Mouse (Mus musculus): ENCODE results near the gene Tmem159. TPM values are rescaled to one million over a fixed set of nuclear protein-coding genes. Genes with fewer than 3 reads are reported as not detected.

The Tmem159 gene
- total and polyA plus RNA-seq, 2 experiments = 3.0 to 3.2 TPM

DNA sequence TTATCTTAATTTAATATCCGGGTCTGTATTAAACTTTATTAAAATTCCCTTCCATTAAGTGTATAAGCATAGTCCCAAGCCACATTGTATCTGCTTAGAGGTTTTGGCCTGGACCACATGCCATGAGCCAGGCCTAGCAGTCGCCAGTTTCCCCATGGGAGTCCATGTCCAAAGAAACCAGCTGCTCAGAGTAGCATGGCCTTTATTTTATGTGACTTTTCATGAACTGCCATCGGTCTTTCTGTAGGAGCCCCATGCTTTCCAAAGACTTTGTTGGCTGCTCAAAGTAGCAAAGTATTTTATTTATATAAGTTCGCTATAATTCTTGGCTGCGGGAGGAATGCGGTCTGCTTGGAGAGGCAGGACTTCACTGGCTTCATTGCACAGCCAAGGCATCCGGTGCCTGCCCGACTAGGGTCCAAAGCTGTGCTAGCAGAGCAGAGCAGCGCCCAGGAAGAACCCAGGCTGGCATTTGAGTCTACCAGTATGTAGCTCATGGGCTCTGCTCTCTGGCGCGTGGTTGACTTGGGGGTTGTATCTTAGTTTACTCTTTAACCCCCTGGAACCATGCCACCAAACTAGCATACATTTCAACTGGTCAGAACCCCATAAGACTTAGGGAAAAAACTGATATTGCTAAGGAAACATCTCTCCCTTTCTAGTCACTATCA is 61.6 kb downstream of the Tmem159 start:
- no peak for TF ChIP-seq POLR2A (IDR thresholded peaks at IDR 0.05; ENCODE audit: extremely low read depth, insufficient read depth, low read length)
- no peak for TF ChIP-seq CTCF (IDR thresholded peaks at IDR 0.05; ENCODE audit: low read depth, low read length)
- 96% methylated on average over 11 of the region's 11 CpGs for WGBS
- Histone ChIP-seq H3K27ac (replicated peaks; ENCODE audit: insufficient read depth, low read depth, low read length) (no peak overlapping the region), H3K27me3 (ENCODE audit: control insufficient read depth, insufficient read depth, low read length) (no peaks in the 10 kb centered on the region), H3K9ac (ENCODE audit: low read depth, low read length) (no peak overlapping the region), H3K4me1 (ENCODE audit: control insufficient read depth, insufficient read depth, low read length) (no peaks in the 10 kb centered on the region), H3K79me2 (ENCODE audit: control insufficient read depth, insufficient read depth, low read length) (no peaks in the 10 kb centered on the region), H3K36me3 (ENCODE audit: control insufficient read depth, insufficient read depth, low read length) (no peaks in the 10 kb centered on the region), H3K4me3 (ENCODE audit: insufficient read depth, low read depth, low read length) (no peak overlapping the region)
- no peak for DNase-seq (ENCODE audit: extremely low read depth, low read depth, low spot score)

Other genes starting within 250 kb of the Tmem159 start
- gene Lyrm1, start 206.5 kb upstream of the Tmem159 start, total RNA-seq (2014; rRNA removed) = 4.6 and 6.2 TPM in 2 replicates
- 0.95 and 1.2 TPM in 2 replicates for gene Lyrm1, start 206.5 kb upstream of the Tmem159 start, polyA plus RNA-seq (2012; rRNA removed)
- 5.3 and 5.6 TPM in 2 replicates for gene Dcun1d3, start 206.1 kb upstream of the Tmem159 start, total RNA-seq (2014; rRNA removed)
- gene Dcun1d3, start 206.1 kb upstream of the Tmem159 start, polyA plus RNA-seq (2012; rRNA removed) = 3.2 and 5.7 TPM in 2 replicates
- not detected in 2 replicates for gene Dnah3, start 7.1 kb upstream of the Tmem159 start, total RNA-seq (2014; rRNA removed)
- gene Dnah3, start 7.1 kb upstream of the Tmem159 start, polyA plus RNA-seq (2012; rRNA removed) = not detected in 2 replicates
- gene Zp2, start 42.9 kb downstream of the Tmem159 start, total RNA-seq (2014; rRNA removed) = not detected in 2 replicates
- not detected in 2 replicates for gene Zp2, start 42.9 kb downstream of the Tmem159 start, polyA plus RNA-seq (2012; rRNA removed)
- gene Anks4b, start 71.5 kb downstream of the Tmem159 start, total RNA-seq (2014; rRNA removed) = 36.0 and 40.0 TPM in 2 replicates
- gene Anks4b, start 71.5 kb downstream of the Tmem159 start, polyA plus RNA-seq (2012; rRNA removed) = 15.8 and 17.0 TPM in 2 replicates
- 1.0 and 1.4 TPM in 2 replicates for gene Crym, start 99.8 kb downstream of the Tmem159 start, total RNA-seq (2014; rRNA removed)
- gene Crym, start 99.8 kb downstream of the Tmem159 start, polyA plus RNA-seq (2012; rRNA removed) = 1.0 and 2.0 TPM in 2 replicates
- 0.18 and 0.20 TPM in 2 replicates for gene Abca14, start 101.6 kb downstream of the Tmem159 start, total RNA-seq (2014; rRNA removed)
- gene Abca14, start 101.6 kb downstream of the Tmem159 start, polyA plus RNA-seq (2012; rRNA removed) = 0.05 TPM in 1 of 2 replicates, not detected in the other
- not detected in 2 replicates for gene Abca15, start 226.3 kb downstream of the Tmem159 start, total RNA-seq (2014; rRNA removed)
- not detected in 2 replicates for gene Abca15, start 226.3 kb downstream of the Tmem159 start, polyA plus RNA-seq (2012; rRNA removed)